Comparison of ENCODE assay signal across 9 mouse cellular contexts in genomic region chr2:76283378-76284132, GRCm38 (mm10). TPM values are rescaled to one million over a fixed set of nuclear protein-coding genes. Genes with fewer than 3 reads are reported as not detected.
DNase-seq lines count a peak whose midpoint lies in the region; ATAC-seq and TF ChIP-seq lines count a peak whose summit lies in the region.
"Had no signal": no experiment of that assay in that cellular context is flagged by ENCODE, and none has a peak within 500 bp of the region (broad histone marks: within the 10 kb centered on the region; RNA-seq: fewer than 3 reads in every experiment).

No protein-coding gene starts in this region.

- H3K4me1 ChIP-seq in heart, adult 2 months (ENCODE audit: control insufficient read depth, insufficient read depth, low read length) = no peaks in the 10 kb centered on the region; the same call in 1 of the 2 replicates
- H3K4me1 ChIP-seq in heart, embryonic 12.5 days (replicated peaks) = peaks cover 6% of the 10 kb centered on the region; the same call in 1 of the 2 replicates
- no peaks in the 10 kb centered on the region for H3K4me1 ChIP-seq in intestine, postnatal 0 days (replicated peaks; ENCODE audit: control insufficient read depth, insufficient read depth, low read length)

- TF ChIP-seq EP300 in heart, adult 2 months (IDR thresholded peaks at IDR 0.05; ENCODE audit: insufficient read depth, low read depth, low read length) = peak; percentile 61; the same call in 1 of the 2 replicates

- no peak overlapping the region for H3K4me3 ChIP-seq in heart, adult 2 months
- no peak overlapping the region for H3K4me3 ChIP-seq in heart, embryonic 12.5 days
- no peak overlapping the region for H3K4me3 ChIP-seq in layer of hippocampus, adult 2 months
- H3K4me3 ChIP-seq in intestine, postnatal 0 days (ENCODE audit: low read depth, low read length) = no peak overlapping the region

- H3K79me2 ChIP-seq in heart, adult 2 months (replicated peaks; ENCODE audit: control insufficient read depth, insufficient read depth, low read length) = no peaks in the 10 kb centered on the region

- H3K4me2 ChIP-seq in heart, embryonic 12.5 days = no peak overlapping the region
- no peak overlapping the region for H3K4me2 ChIP-seq in intestine, postnatal 0 days (replicated peaks; ENCODE audit: low read depth)

- intact Hi-C loops in heart, adult 2 months (cut with DNase I) = no loop called here

- no peaks in the 10 kb centered on the region for H3K36me3 ChIP-seq in heart, adult 2 months (ENCODE audit: control insufficient read depth, insufficient read depth, low read length)
- H3K36me3 ChIP-seq in heart, embryonic 12.5 days = no peaks in the 10 kb centered on the region
- H3K36me3 ChIP-seq in intestine, postnatal 0 days (ENCODE audit: control insufficient read depth, insufficient read depth) = no peaks in the 10 kb centered on the region

- no peak for ATAC-seq in heart, embryonic 12.5 days (ENCODE audit: insufficient number of reproducible peaks, low FRiP score)
- no peak for ATAC-seq in intestine, postnatal 0 days

- no peak for TF ChIP-seq POLR2A in heart, adult 2 months (IDR thresholded peaks at IDR 0.05; ENCODE audit: insufficient read depth, low read depth, low read length)

- no peak overlapping the region for H3K9ac ChIP-seq in heart, adult 2 months (ENCODE audit: low read depth, low read length)
- H3K9ac ChIP-seq in heart, embryonic 12.5 days = no peak overlapping the region
- H3K9ac ChIP-seq in intestine, postnatal 0 days (ENCODE audit: low read depth, low read length) = no peak overlapping the region

- no peak overlapping the region; the same call in 1 of the 2 replicates for H3K27ac ChIP-seq in heart, adult 2 months
- H3K27ac ChIP-seq in heart, embryonic 12.5 days (ENCODE audit: poor library complexity, severe bottlenecking) = no peak overlapping the region
- H3K27ac ChIP-seq in layer of hippocampus, adult 2 months = peak overlapping the region; percentile 86
- no peak overlapping the region for H3K27ac ChIP-seq in intestine, postnatal 0 days (ENCODE audit: low read depth, low read length)

- 46% methylated on average over 6 of the region's 6 CpGs for WGBS in heart, adult 2 months
- WGBS in heart, embryonic 12.5 days = 73% methylated on average over 6 of the region's 6 CpGs
- WGBS in intestine, postnatal 0 days = 87% methylated on average over 6 of the region's 6 CpGs

- H3K9me3 ChIP-seq in heart, embryonic 12.5 days (replicated peaks) = no peaks in the 10 kb centered on the region; the same call in 1 of the 2 replicates
- H3K9me3 ChIP-seq in intestine, postnatal 0 days (ENCODE audit: control insufficient read depth) = no peaks in the 10 kb centered on the region

- no peak for TF ChIP-seq CTCF in heart, adult 2 months (IDR thresholded peaks at IDR 0.05)
- TF ChIP-seq CTCF in layer of hippocampus, adult 2 months (conservative IDR thresholded peaks at IDR 0.05) = no peak
- no peak for TF ChIP-seq CTCF in intestine, postnatal 0 days (IDR thresholded peaks at IDR 0.05; ENCODE audit: low read depth)

- H3K27me3 ChIP-seq in heart, adult 2 months (ENCODE audit: control insufficient read depth, insufficient read depth, low read length) = no peaks in the 10 kb centered on the region
- no peaks in the 10 kb centered on the region for H3K27me3 ChIP-seq in heart, embryonic 12.5 days (replicated peaks)
- no peaks in the 10 kb centered on the region for H3K27me3 ChIP-seq in intestine, postnatal 0 days (replicated peaks; ENCODE audit: control insufficient read depth, insufficient read depth, low read length)

- DNase-seq in heart, adult 2 months = peak; percentile 44 to 74
- peak; percentile 53 for DNase-seq in cerebellum, adult 8-10 months
- DNase-seq in layer of hippocampus, adult 2 months (ENCODE audit: low spot score in 2 of 2) = peak; percentile 85 to 91
- peak; percentile 67 for DNase-seq in lung, postnatal 10 days
- no peak for DNase-seq in thymus, postnatal 14 days
- DNase-seq in thymus, postnatal 10 days (ENCODE audit: low spot score in 2 of 2) = no peak

RNA-seq across cellular contexts. Expression of gene Pde11a, which starts 55.0 kb away (rescaled TPM):
- 1 to 10 TPM; 1.2 to 1.4 TPM for total RNA-seq in heart, adult 2 months (2021)
- 0.12 and 0.47 TPM in 2 replicates for polyA plus RNA-seq in heart, adult 2 months (2012; rRNA removed)
- polyA plus RNA-seq in heart, embryonic 12.5 days (2016; fragmentation: Nextera tagmentation; extraction: Ambion mirVana) = 0.06 TPM in 2 replicates
- 10 to 100 TPM; 16.3 to 16.4 TPM for total RNA-seq in layer of hippocampus, adult 2 months (2021)
- polyA plus RNA-seq in intestine, postnatal 0 days (2015; fragmentation: Nextera tagmentation; extraction: Ambion mirVana) = 0.17 and 0.27 TPM in 2 replicates
- total RNA-seq: common myeloid progenitor, adult 5-6 weeks had no signal

Comparison
In these comparisons a context has a peak if more than half of its experiments do, and no peak if none do; other contexts are left out.
1. DNase-seq: peak in heart, adult 2 months (2 of 2), cerebellum, adult 8-10 months (single experiment), layer of hippocampus, adult 2 months (2 of 2) and lung, postnatal 10 days (single experiment); none in thymus, postnatal 14 days (single experiment) and thymus, postnatal 10 days (0 of 2).